Mouse (Mus musculus) midbrain, postnatal 0 days (tissue): ENCODE results near the gene Cdk14. TPM values are rescaled to one million over a fixed set of nuclear protein-coding genes. Genes with fewer than 3 reads are reported as not detected.

Source experiments
- ATAC-seq: fragments of 200-750 bp; cut with Nextera tagmentation; 2 replicates; pipeline ENCODE4 v1.8.0; 2017; ENCODE audit warnings: moderate number of reproducible peaks, mild to moderate bottlenecking, moderate TSS enrichment, moderate library complexity; ENCODE audit not compliant: low FRiP score
- DNase-seq: peaks from one replicate; pipeline ENCODE4 v3.0.0-alpha.2; 2015; ENCODE audit warnings: low spot score
- H3K27ac ChIP-seq: fragments of 300-500 bp; sonication (generic); 2 replicates; pipeline ENCODE4 v1.5.1; 2014; ENCODE audit warnings: low read depth, mild to moderate bottlenecking, low read length, mixed read lengths
- H3K27me3 ChIP-seq: fragments of 300-500 bp; sonication (generic); 2 replicates; pipeline ENCODE4 v1.6.1; 2014; ENCODE audit warnings: low read length, control low read depth, mixed read lengths; ENCODE audit not compliant: insufficient read depth
- H3K36me3 ChIP-seq: fragments of 300-500 bp; sonication (generic); 2 replicates; pipeline ENCODE4 v1.6.1; 2014; ENCODE audit warnings: low read length, control low read depth, mixed read lengths; ENCODE audit not compliant: insufficient read depth
- H3K4me1 ChIP-seq: fragments of 300-500 bp; sonication (generic); 2 replicates; pipeline ENCODE4 v1.6.1; 2014; ENCODE audit warnings: mild to moderate bottlenecking, control low read depth, antibody characterized with exemption, low read length, mixed read lengths; ENCODE audit not compliant: insufficient read depth
- H3K4me2 ChIP-seq: fragments of 300-500 bp; sonication (generic); 2 replicates; pipeline ENCODE4 v1.6.1; 2014; ENCODE audit warnings: low read depth, mild to moderate bottlenecking, low read length, mixed read lengths; ENCODE audit not compliant: poor library complexity, severe bottlenecking
- H3K4me3 ChIP-seq: fragments of 300-500 bp; sonication (generic); 2 replicates; pipeline ENCODE4 v1.5.1; 2014; ENCODE audit warnings: low read depth, mild to moderate bottlenecking, low read length, moderate library complexity
- H3K9ac ChIP-seq: fragments of 300-500 bp; sonication (generic); replicated peaks from 2 replicates; pipeline ENCODE4 v1.6.1; 2014; ENCODE audit warnings: mild to moderate bottlenecking, low read length, moderate library complexity, mixed read lengths; ENCODE audit not compliant: poor library complexity, severe bottlenecking
- H3K9me3 ChIP-seq: fragments of 300-500 bp; sonication (generic); 2 replicates; pipeline ENCODE4 v1.6.1; 2016; ENCODE audit warnings: low read length, control low read depth
- CTCF ChIP-seq: IDR thresholded peaks from 2 replicates; pipeline ENCODE4 v1.5.1; 2016; ENCODE audit warnings: antibody characterized with exemption, mild to moderate bottlenecking
- WGBS: fragments of 180-500 bp; shearing (Covaris S2); extraction: QIAGEN DNeasy Blood & Tissue Kit; methylation state at CpG from one replicate; pipeline ENCODE4 v1.1.7; 2014; 5-methylcytosine and 5-hydroxymethylcytosine counted together
- polyA plus RNA-seq: library from polyadenylated mRNA; unstranded; fragments of >200 nt; fragmentation: Nextera tagmentation; extraction: Ambion mirVana; gene quantifications from 2 replicates; pipeline ENCODE4 v1.2.1, GENCODE M21; 2015
- total RNA-seq: library from RNA; depleted of rRNA; stranded (reverse); fragments of >200 nt; gene quantifications from 2 replicates; pipeline ENCODE4 v1.2.3, GENCODE M21; 2014

Cdk14 gene
- total and polyA plus RNA-seq, 2 experiments from 2014 or later, result 45.6 to 84.4 TPM

- Histone ChIP-seq H3K27ac (no peak overlapping the region), H3K4me1 (no peaks in the 10 kb centered on the region), H3K27me3 (no peaks in the 10 kb centered on the region), H3K9ac (no peak overlapping the region), H3K4me2 (no peak overlapping the region), H3K4me3 (no peak overlapping the region), H3K9me3 (no peaks in the 10 kb centered on the region), H3K36me3 (no peaks in the 10 kb centered on the region)
- ATAC-seq (no peak), DNase-seq (no peak)
- 56% methylated on average over 4 of the region's 4 CpGs for WGBS
- no peak for TF ChIP-seq CTCF
Observed at GRCm38 (mm10) chr5:4790265-4790664, 629.8 kb downstream of the Cdk14 start.

DNA sequence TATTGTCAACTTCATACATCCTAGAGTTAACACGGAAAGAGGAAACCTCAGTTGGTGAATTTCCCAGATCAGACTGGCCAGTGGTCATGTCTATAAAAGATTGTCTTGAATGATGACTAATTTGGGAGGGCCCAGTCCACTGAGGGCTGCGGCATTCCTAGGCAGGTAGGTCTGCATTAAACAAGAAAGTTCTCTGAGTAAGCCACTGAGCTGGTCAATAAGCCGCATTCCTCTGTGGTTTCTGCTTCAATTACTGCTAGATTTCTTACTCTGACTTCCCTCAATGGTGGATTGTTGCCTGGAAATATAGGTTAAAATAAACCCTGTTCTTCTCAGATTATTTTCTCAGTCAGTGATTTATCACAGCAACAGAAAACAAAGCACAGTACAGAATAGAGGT, 631.6 kb downstream of the Cdk14 start:
- Histone ChIP-seq H3K27me3 (no peaks in the 10 kb centered on the region), H3K4me2 (no peak overlapping the region), H3K9me3 (no peaks in the 10 kb centered on the region), H3K36me3 (no peaks in the 10 kb centered on the region), H3K4me3 (no peak overlapping the region), H3K9ac (no peak overlapping the region), H3K27ac (no peak overlapping the region), H3K4me1 (no peaks in the 10 kb centered on the region)
- no peak for ATAC-seq
- 92% methylated on average over 3 of the region's 3 CpGs for WGBS
- no peak for TF ChIP-seq CTCF
- DNase-seq, result no peak

DNA sequence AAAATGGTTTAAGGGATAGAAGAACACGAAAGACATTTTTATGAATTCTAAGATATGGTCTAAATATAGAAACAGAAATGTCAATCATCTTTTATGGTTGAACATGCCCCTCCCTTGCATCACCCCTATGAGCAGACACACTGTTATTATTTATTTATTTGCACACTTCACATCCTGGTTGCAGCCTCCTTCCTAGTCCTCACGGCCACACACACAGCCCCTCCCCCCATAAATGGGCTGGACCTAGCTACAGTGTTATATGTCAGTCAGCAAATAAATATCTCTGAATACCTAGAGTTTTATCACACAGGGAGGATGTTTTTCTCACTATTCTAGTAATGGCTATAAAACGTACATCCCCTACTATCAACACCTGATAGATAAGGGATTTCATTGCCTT, 633.3 kb downstream of the Cdk14 start:
- ATAC-seq, result no peak
- Histone ChIP-seq H3K4me2 (no peak overlapping the region), H3K36me3 (no peaks in the 10 kb centered on the region), H3K27me3 (no peaks in the 10 kb centered on the region), H3K4me3 (no peak overlapping the region), H3K9ac (no peak overlapping the region), H3K27ac (no peak overlapping the region), H3K9me3 (no peaks in the 10 kb centered on the region), H3K4me1 (no peaks in the 10 kb centered on the region; the same call in 1 of the 2 replicates)
- TF ChIP-seq CTCF, result no peak
- no peak for DNase-seq
- WGBS, result 79% methylated on average over 3 of the region's 3 CpGs

DNA sequence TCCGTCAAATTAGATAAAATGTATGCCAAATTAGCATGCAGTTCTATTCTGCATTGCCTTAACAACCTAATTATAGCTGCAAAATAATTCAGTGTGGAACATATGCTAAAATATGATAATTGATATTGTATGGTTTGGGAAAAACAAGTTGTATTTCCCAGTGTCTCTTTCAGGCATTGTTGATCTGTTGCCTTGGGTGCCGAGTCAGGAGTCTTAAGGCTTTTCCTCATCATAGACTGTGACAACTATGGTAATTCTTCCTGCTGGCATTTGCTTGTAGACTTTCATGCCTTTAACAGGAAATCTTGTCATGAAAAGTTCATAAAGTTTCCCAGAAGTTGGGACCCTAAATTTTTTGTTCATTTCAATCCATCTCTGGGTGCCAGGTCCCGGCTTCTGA, 641.8 kb downstream of the Cdk14 start:
- H3K4me3 ChIP-seq, result no peak overlapping the region
- H3K27me3 ChIP-seq, result no peaks in the 10 kb centered on the region
- DNase-seq, result no peak
- WGBS, result 67% methylated on average over 3 of the region's 3 CpGs
- H3K4me1 ChIP-seq, result peaks cover 3% of the 10 kb centered on the region; the same call in 1 of the 2 replicates
- H3K4me2 ChIP-seq, result no peak overlapping the region
- no peak overlapping the region for H3K9ac ChIP-seq
- no peak overlapping the region for H3K27ac ChIP-seq
- no peaks in the 10 kb centered on the region for H3K9me3 ChIP-seq
- H3K36me3 ChIP-seq, result no peaks in the 10 kb centered on the region
- ATAC-seq, result no peak
- TF ChIP-seq CTCF, result no peak

DNA sequence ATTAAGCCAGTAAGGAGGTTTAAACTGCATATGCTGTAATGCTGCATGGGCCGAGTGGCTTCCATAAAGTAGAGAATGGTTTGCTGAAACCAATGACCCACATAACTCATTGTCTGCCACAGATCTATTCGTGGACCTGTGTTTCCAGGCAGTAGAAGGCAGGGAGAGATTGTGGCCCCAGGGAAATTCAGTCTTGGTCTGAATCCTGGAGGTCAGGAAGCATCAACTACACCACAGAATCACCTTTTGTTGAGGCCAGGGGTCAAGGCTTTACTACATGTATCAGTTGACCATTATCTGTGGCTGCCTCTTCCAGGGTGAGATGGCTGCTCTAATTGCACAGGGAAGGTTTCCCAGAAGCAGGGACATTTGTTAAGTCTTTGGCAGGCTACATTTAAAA, 643.6 kb downstream of the Cdk14 start:
- Histone ChIP-seq H3K9me3 (no peaks in the 10 kb centered on the region), H3K27ac (no peak overlapping the region), H3K4me3 (no peak overlapping the region), H3K27me3 (no peaks in the 10 kb centered on the region), H3K9ac (no peak overlapping the region), H3K36me3 (no peaks in the 10 kb centered on the region), H3K4me2 (no peak overlapping the region), H3K4me1 (0 out of 2 replicates have a peak, but pooled peaks cover 3% of the 10 kb centered on the region)
- DNase-seq, result no peak
- no peak for ATAC-seq
- no peak for TF ChIP-seq CTCF
- 73% methylated on average over 2 of the region's 2 CpGs for WGBS

GRCm38 (mm10) chr5:4773090-4773772, 646.9 kb downstream of the Cdk14 start:
- no peak overlapping the region for H3K9ac ChIP-seq
- 0 out of 2 replicates have a peak, but pooled peaks cover 3% of the 10 kb centered on the region for H3K4me1 ChIP-seq
- no peaks in the 10 kb centered on the region for H3K9me3 ChIP-seq
- 0 out of 2 replicates have a peak, but pooled peaks have one; percentile 10 for TF ChIP-seq CTCF
- H3K27me3 ChIP-seq, result no peaks in the 10 kb centered on the region
- no peak overlapping the region for H3K27ac ChIP-seq
- no peak overlapping the region for H3K4me3 ChIP-seq
- ATAC-seq (no peak), DNase-seq (no peak)
- no peak overlapping the region for H3K4me2 ChIP-seq
- no peaks in the 10 kb centered on the region for H3K36me3 ChIP-seq
- 20% methylated on average over 9 of the region's 9 CpGs for WGBS
